Mouse (Mus musculus) CH12.LX (cell line): ENCODE results near the gene Pla1a. TPM values are rescaled to one million over a fixed set of nuclear protein-coding genes. Genes with fewer than 3 reads are reported as not detected.
A peak's percentile ranks its signal among the peaks of the same experiment; 100 is the strongest.

ENCODE experiments used
- DNase-seq: peaks from one replicate; pipeline ENCODE4 v3.0.0-alpha.2; 2013; ENCODE audit errors: extremely low read depth
- H3K27ac ChIP-seq: 2 replicates; pipeline ENCODE4 v1.5.1; 2012; ENCODE audit warnings: low read depth, mild to moderate bottlenecking, control low read depth, moderate library complexity; ENCODE audit not compliant: insufficient read depth
- H3K27me3 ChIP-seq: replicated peaks from 2 replicates; pipeline ENCODE3; 2012; ENCODE audit warnings: inconsistent platforms
- H3K36me3 ChIP-seq, 2 experiments: replicated peaks in 1 of 2; 2 replicates each; pipeline versions ENCODE3 to v1.6.1; 2012; ENCODE audit warnings: inconsistent platforms in 1 of 2, low read length in 1 of 2, mild to moderate bottlenecking in 1 of 2, mixed read lengths in 1 of 2, moderate library complexity in 1 of 2; ENCODE audit not compliant: control insufficient read depth in 1 of 2, insufficient read depth in 1 of 2
- H3K4me1 ChIP-seq, 2 experiments: 2 replicates each; pipeline ENCODE4 v1.6.1; 2012; ENCODE audit warnings: inconsistent platforms in 1 of 2, moderate library complexity in 1 of 2; ENCODE audit not compliant: insufficient read depth in 2 of 2, control insufficient read depth in 1 of 2
- H3K4me2 ChIP-seq: 2 replicates; pipeline ENCODE4 v1.6.1; 2012; ENCODE audit warnings: low read depth, mild to moderate bottlenecking, control low read depth; ENCODE audit not compliant: poor library complexity, insufficient read depth, severe bottlenecking
- H3K4me3 ChIP-seq, 3 experiments: fragments of 150-350 bp in 1 of 3; sonication (generic) in 1 of 3; replicated peaks in 1 of 3; 2 replicates each; pipeline versions ENCODE3 to v1.5.1; 2011 to 2012; ENCODE audit warnings: low read depth in 2 of 3, low read length in 2 of 3, mild to moderate bottlenecking in 2 of 3, moderate library complexity in 2 of 3, control low read depth in 1 of 3, improper control_type of control experiment in 1 of 3, inconsistent platforms in 1 of 3, mixed read lengths in 1 of 3; ENCODE audit not compliant: poor library complexity in 1 of 3
- H3K79me2 ChIP-seq: replicated peaks from 2 replicates; pipeline ENCODE4 v1.6.1; 2012; ENCODE audit warnings: mild to moderate bottlenecking, moderate library complexity; ENCODE audit not compliant: control insufficient read depth, poor library complexity, insufficient read depth, severe bottlenecking; ENCODE audit errors: extremely low read depth
- H3K9ac ChIP-seq: 2 replicates; pipeline ENCODE4 v1.6.1; 2012; ENCODE audit warnings: low read depth, mild to moderate bottlenecking, control low read depth, moderate library complexity; ENCODE audit not compliant: insufficient read depth
- H3K9me3 ChIP-seq: replicated peaks from 2 replicates; pipeline ENCODE3; 2012; ENCODE audit warnings: low read length, inconsistent platforms, mixed read lengths
- BHLHE40 ChIP-seq: IDR thresholded peaks from 2 replicates; pipeline ENCODE4 v1.6.1; 2011; ENCODE audit warnings: mild to moderate bottlenecking, low read depth, low read length, improper control_type of control experiment
- ELF1 ChIP-seq: IDR thresholded peaks from 2 replicates; pipeline ENCODE4 v1.6.1; 2014; ENCODE audit warnings: low read depth, mild to moderate bottlenecking, inconsistent platforms, low read length, improper control_type of control experiment
- ETS1 ChIP-seq: conservative IDR thresholded peaks from 2 replicates; pipeline ENCODE4 v1.6.1; 2012; ENCODE audit warnings: low read depth, mild to moderate bottlenecking, inconsistent platforms, low read length, improper control_type of control experiment, moderate library complexity
- IRF4 ChIP-seq: IDR thresholded peaks from 2 replicates; pipeline ENCODE4 v1.6.1; 2014; ENCODE audit warnings: low read depth, mild to moderate bottlenecking, inconsistent platforms, low read length, improper control_type of control experiment
- JUN ChIP-seq: IDR thresholded peaks from 2 replicates; pipeline ENCODE4 v1.6.1; 2011; ENCODE audit warnings: low read depth, mild to moderate bottlenecking, low read length, improper control_type of control experiment, moderate library complexity; ENCODE audit not compliant: insufficient read depth
- KAT2A ChIP-seq: IDR thresholded peaks from 2 replicates; pipeline ENCODE4 v1.6.1; 2012; ENCODE audit warnings: low read length, improper control_type of control experiment, inconsistent platforms; ENCODE audit not compliant: insufficient replicate concordance
- MEF2A ChIP-seq: IDR thresholded peaks from 2 replicates; pipeline ENCODE4 v1.6.1; 2014; ENCODE audit warnings: low read depth, mild to moderate bottlenecking, inconsistent platforms, low read length, improper control_type of control experiment, borderline replicate concordance
- MXI1 ChIP-seq: IDR thresholded peaks from 2 replicates; pipeline ENCODE4 v1.6.1; 2011; ENCODE audit warnings: mild to moderate bottlenecking, low read depth, low read length, improper control_type of control experiment
- POLR2A ChIP-seq: IDR thresholded peaks from 2 replicates; pipeline ENCODE4 v1.6.1; 2011; ENCODE audit warnings: low read depth, mild to moderate bottlenecking, improper control_type of control experiment, low read length
- SIN3A ChIP-seq: IDR thresholded peaks from 2 replicates; pipeline ENCODE4 v1.6.1; 2012; ENCODE audit warnings: low read length, improper control_type of control experiment, inconsistent platforms
- SMC3 ChIP-seq: IDR thresholded peaks from 2 replicates; pipeline ENCODE4 v1.6.1; 2011; ENCODE audit warnings: low read depth, low read length, improper control_type of control experiment
- TCF12 ChIP-seq: IDR thresholded peaks from 2 replicates; pipeline ENCODE4 v1.6.1; 2014; ENCODE audit warnings: low read depth, mild to moderate bottlenecking, inconsistent platforms, low read length, improper control_type of control experiment
- UBTF ChIP-seq: IDR thresholded peaks from 2 replicates; pipeline ENCODE4 v1.6.1; 2012; ENCODE audit warnings: low read depth, mild to moderate bottlenecking, inconsistent platforms, low read length, improper control_type of control experiment, moderate library complexity
- USF2 ChIP-seq: conservative IDR thresholded peaks from 2 replicates; pipeline ENCODE4 v1.6.1; 2011; ENCODE audit warnings: low read depth, low read length, improper control_type of control experiment
- ZMIZ1 ChIP-seq: IDR thresholded peaks from 2 replicates; pipeline ENCODE4 v1.6.1; 2012; ENCODE audit warnings: low read depth, mild to moderate bottlenecking, inconsistent platforms, low read length, improper control_type of control experiment
- dilution Hi-C: fragments of 300-500 bp; cut with MboI; formaldehyde crosslinking; loops from 2 replicates; pipeline ENCODE4 v1.14.3; 2020; ENCODE audit warnings: low sequenced_read_pairs; ENCODE audit not compliant: extremely low pct_unique_long_range_greater_than_20kb, extremely low pct_ligation_motif_present
- in situ Hi-C: fragments of 300-500 bp; cut with MboI; formaldehyde crosslinking; loops from 3 replicates; pipeline ENCODE4 v1.14.3; 2019; ENCODE audit warnings: low sequenced_read_pairs, low pct_ligation_motif_present, low pct_unique_long_range_greater_than_20kb, mixed read lengths
- polyA plus RNA-seq: library from polyadenylated mRNA; unstranded; fragments of >175 nt; gene quantifications from 2 replicates; pipeline ENCODE4 v1.2.1, GENCODE M21; 2012; ENCODE audit warnings: low read depth; ENCODE audit not compliant: insufficient read length
- total RNA-seq, 2 experiments: library from RNA; depleted of rRNA; stranded (reverse); fragments of 300-350 nt in 1 of 2; fragments of >200 nt in 1 of 2; gene quantifications; 2 replicates each; pipeline ENCODE4 v1.2.3; 2012 to 2014

Pla1a gene
- total and polyA plus RNA-seq, 3 experiments: 9.3 to 27.9 (median 14.3) TPM

DNA sequence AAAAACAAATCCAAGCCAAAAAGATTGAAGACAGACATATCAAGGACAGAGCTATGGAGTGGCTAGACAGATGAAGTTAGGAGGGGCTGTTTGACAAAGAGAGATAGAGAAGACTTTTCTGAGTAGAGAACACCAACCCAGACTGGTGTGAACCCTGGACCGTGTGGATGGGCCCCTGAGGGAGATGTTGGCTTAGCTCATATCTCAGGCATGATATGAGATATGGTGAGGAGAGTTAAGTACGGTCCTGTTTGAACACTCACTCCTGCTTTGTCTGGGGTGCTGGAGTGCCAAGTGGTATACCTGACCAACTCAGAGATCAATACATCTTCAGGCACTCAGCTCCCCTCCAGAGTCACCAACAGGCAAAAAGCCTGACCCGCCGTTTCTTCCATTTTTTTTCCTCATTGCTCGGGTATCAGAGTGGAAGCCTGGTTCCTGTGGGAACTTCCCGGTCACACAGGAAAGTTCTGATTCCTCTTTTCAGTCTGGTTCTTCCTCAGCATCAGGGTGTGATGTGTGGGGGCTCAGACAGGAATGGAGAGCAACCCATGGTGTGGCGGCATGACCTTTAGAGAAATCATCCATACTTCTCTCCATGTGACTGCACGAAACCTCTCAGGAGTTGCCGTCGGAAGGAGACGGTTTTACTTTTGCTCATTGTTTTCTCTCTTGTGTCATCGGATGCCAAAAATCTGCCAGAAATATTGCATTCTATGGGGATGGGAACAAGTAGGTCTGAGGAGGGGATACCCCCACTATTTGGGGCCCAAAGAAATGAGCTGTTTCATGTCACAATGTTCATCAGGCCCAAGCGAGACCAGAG lies 34.4 kb upstream of the Pla1a start:
- Histone ChIP-seq H3K9ac (peak overlapping the region; percentile 11), H3K36me3 (peaks cover 59 to 92% of the 10 kb centered on the region in 2 experiments), H3K27ac (peak overlapping the region; percentile 26), H3K27me3 (no peaks in the 10 kb centered on the region), H3K4me3 (peak overlapping the region in 2 of 3 experiments; percentile 5 to 9), H3K9me3 (no peaks in the 10 kb centered on the region), H3K4me2 (peak overlapping the region; percentile 52), H3K79me2 (peaks cover 100% of the 10 kb centered on the region), H3K4me1 (peaks cover 29 to 96% of the 10 kb centered on the region in 2 experiments)
- peak; percentile 82 for TF ChIP-seq MXI1
- TF ChIP-seq IRF4: 0 out of 2 replicates have a peak, but pooled peaks have one; percentile 56
- TF ChIP-seq USF2: no peak
- TF ChIP-seq MEF2A: peak; percentile 51; the same call in 1 of the 2 replicates
- TF ChIP-seq POLR2A: no peak; the same call in 1 of the 2 replicates
- no peak; the same call in 1 of the 2 replicates for TF ChIP-seq TCF12
- peak; percentile 61; the same call in 1 of the 2 replicates for TF ChIP-seq ETS1
- no peak for TF ChIP-seq ELF1
- TF ChIP-seq ZMIZ1: no peak
- TF ChIP-seq SIN3A: no peak; the same call in 1 of the 2 replicates
- 0 out of 2 replicates have a peak, but pooled peaks have one; percentile 3 for TF ChIP-seq JUN
- TF ChIP-seq BHLHE40: peak; percentile 38; the same call in 1 of the 2 replicates
- TF ChIP-seq UBTF: peak; percentile 7; the same call in 1 of the 2 replicates
- in situ Hi-C loops (no loop called here), dilution Hi-C loops (no loop called here)
- DNase-seq: no peak

DNA sequence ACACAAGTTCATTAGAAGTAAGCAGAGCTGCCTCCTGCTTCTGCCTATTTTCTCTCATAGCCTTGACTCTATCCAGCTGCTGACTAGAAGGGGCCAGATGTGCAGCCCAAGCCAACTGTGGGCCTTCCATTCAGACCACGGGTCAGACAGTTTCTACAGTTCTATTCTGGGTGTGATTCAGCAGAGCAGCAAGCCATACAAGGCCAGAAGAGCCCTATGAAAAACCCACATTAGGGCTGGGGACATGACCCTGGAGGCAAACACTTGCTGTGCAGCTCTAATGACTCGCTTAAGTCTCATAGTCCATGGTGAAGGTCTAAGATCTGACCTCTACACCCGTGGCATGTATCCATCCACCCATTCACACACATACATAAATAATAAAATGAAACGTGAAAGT lies 33.1 kb upstream of the Pla1a start:
- dilution Hi-C loops: no loop called here
- H3K36me3 ChIP-seq: peaks cover 52 to 88% of the 10 kb centered on the region in 2 experiments
- DNase-seq: no peak
- no peaks in the 10 kb centered on the region for H3K27me3 ChIP-seq
- H3K9ac ChIP-seq: peak overlapping the region; percentile 11; the same call in 1 of the 2 replicates
- H3K9me3 ChIP-seq: no peaks in the 10 kb centered on the region
- peak overlapping the region; percentile 59 for H3K27ac ChIP-seq
- H3K79me2 ChIP-seq: peaks cover 100% of the 10 kb centered on the region
- peaks cover 26 to 88% of the 10 kb centered on the region in 2 experiments for H3K4me1 ChIP-seq
- H3K4me2 ChIP-seq: peak overlapping the region; percentile 39
- H3K4me3 ChIP-seq: no peak overlapping the region
- TF ChIP-seq KAT2A (no peak), TCF12 (0 out of 2 replicates have a peak, but pooled peaks have one; percentile 22), SMC3 (no peak), MEF2A (0 out of 2 replicates have a peak, but pooled peaks have one; percentile 49)
- TF ChIP-seq, all 38 proteins: peak for 2
- in situ Hi-C loops: no loop called here
